Mouse (Mus musculus) kidney, adult 11 months (tissue): ENCODE results near the gene Cdh4.

Experiments used
- DNase-seq: peaks from one replicate; pipeline ENCODE4 v3.0.0; 2022

The Cdh4 gene

DNA sequence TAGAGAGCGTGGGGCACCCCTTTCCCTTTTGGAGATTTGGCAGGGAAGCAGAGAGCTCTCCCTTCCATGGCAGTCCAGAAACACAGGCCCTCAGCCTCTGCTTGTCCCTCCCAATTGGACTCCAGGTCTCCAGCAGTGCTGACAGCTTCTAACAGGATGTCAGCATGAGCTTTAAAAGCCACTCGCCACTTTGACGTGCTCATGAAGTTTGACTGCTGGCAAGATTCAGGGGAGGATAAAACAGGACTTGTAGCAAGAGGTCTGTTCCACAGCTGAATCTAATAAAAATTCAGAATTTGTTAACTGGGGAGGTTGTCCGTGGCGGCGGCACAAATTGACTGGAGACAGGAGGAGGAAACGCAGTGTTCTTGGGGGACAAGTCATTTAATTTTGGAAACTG, 358.8 kb downstream of the Cdh4 start:
- DNase-seq: no peak

DNA sequence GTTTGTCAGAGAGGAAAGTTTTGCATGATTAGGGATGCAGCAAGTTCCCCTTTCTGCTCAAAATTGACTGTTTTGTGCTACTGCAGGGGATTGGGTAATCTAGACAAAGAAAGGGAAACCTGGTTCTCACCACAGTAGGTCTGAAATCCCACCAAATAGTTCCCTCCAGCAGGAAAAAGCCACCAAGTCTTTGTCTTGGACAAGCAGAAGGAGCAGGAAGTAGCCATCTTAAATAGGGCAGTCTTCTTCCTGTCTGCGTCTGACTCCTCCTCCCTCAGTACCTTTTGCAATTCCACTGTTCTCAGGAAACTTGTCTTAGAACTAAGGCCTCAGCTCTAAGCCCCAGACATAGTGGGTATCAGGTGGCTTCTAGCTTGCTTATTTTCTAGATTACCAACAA, 360.2 kb downstream of the Cdh4 start:
- no peak for DNase-seq

DNA sequence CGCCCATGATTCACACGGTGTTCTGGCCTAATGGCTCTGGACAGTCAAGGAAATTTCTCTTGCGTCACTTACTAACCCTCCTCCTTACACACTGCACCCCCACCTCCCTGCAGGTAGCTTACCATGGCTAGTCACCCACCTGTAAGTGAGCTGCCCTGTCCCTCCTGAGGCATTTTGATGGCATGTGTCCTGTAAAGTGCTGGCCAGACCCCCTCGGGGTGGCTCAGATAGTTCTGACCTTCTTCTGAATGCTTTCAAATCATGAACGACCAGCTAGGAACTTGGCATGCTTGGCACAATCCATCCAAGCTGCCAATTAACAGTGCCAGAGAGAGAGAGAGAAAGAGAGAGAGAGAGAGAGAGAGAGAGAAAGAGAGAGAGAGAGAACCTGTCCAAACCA, 368.9 kb downstream of the Cdh4 start:
- DNase-seq: no peak

DNA sequence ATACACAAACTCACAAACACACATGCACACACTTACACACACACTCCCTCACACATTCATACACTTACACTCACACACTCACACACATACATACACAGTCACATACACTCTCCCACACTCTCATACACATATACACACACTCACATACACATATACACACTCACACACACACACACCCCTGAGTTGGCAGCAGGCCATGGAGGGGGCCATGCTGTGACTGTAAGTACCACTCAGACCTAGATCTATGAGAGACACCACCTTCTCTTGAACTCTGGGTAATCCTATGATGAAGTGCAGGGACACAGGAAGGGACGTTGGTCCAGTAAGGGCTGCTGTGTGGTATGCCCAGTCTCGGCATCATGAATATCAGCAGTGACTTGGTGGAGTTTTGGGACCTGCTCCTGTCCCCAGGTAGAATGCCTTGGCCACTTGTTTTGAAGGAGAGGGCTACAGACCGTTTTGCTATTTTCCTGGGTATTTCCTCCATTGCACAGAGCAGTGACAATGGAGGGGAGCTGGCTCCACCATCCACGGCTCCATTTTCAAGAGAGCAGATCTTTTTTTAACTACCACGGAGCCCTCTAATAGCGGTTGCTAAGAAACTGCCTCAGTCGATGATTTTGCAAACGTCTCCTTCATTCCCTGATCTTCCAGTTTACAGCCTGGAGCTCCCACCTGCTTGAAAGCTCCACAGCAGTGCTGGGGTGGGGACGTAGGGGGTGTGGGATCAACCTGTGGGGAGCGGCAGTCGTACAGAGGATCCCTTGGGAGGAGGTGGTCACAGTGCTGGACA, 371.0 kb downstream of the Cdh4 start:
- DNase-seq: no peak

DNA sequence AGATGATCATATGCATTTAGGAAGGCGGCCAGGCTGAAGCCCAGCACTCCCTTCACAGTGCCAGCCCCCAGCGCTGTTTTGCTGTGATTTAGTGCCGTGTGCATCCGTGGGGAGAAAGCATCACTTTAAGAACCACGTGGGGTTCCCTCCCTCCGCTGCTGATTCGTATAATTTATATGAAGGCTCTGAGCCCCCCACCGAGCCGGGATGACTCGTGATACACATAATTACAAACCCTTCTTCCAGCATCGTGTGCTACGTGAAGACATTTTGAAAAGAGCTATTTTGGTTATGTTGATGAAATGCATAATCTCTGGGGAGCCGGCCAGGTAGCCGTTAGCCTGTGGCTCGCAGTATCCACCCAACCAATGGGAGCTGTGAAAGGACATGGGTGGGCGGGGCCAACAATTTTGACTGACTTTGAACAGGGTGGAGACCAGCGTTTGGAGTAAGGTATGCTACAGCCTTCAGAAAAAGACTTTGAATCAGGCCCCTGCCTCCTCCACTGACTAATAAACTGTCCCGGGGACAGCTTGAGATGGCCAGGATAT, 382.6 kb downstream of the Cdh4 start:
- DNase-seq: no peak

- no peak for DNase-seq
These were observed 386.7 kb downstream of the Cdh4 start for GRCm38 (mm10) chr2:179828968-179829367.

- DNase-seq: no peak
These were observed 387.7 kb downstream of the Cdh4 start for GRCm38 (mm10) chr2:179829972-179830371.

DNA sequence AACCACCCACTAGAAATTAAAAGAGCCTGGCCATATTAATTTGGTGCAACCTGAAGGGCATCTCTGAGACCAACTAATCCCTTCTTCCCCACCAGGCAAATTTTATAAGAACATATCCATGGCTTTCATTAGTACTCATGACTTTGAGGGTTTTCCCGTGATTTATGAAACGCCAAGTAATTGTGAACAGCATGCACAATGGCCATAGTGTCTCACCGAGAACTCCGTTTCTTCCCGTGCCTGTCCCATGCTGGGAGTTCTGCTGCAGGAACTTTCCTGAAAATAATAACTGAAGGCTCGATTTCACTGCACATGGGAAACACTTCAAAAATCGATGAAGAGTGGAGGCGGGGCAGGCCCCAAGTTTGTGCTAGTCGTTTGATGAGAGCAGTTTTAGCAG, 392.7 kb downstream of the Cdh4 start:
- DNase-seq: no peak

GRCm38 (mm10) chr2:179835570-179835969, 393.3 kb downstream of the Cdh4 start:
- no peak for DNase-seq

DNA sequence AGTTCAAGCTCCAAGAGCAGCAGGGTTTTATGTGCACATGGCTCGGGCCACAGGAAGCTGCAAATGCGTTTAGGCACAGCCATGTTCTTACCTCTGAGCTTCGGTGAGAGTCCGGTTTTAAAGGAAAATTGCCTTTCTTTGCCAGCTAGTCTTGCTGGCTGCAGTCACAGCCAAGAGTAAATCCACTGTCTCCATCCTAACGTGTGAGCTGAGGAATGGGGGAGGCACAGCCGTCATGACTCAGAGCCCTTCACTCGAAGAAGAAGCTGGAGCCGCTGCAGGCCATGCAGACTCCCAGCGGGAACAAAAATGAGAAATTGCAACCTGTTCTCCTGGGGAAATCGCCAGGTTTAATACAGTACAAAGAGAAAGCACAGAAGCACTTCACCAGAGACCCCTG, 395.0 kb downstream of the Cdh4 start:
- DNase-seq: no peak

DNA sequence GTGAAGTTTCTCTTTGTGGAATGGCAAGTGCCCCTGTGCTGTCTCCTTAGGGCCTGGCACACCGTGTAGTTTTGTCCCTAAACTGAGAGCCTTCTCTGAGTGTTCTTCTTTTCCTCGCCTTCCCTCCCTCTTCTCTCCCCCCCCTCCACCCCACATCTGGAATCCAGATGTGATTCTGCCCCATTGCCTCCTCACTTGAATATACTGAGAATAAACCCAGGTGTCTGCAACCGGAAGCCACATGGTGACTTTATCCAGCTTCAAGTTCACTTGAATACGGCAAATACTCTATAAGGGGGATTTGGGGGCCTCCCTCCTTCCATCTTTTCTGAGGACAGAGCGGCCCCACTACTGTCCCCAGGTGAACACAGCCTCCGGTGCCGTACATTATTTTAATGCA, 395.8 kb downstream of the Cdh4 start:
- DNase-seq: no peak

- no peak for DNase-seq
These were observed 400.6 kb downstream of the Cdh4 start for GRCm38 (mm10) chr2:179842610-179843389.

DNA sequence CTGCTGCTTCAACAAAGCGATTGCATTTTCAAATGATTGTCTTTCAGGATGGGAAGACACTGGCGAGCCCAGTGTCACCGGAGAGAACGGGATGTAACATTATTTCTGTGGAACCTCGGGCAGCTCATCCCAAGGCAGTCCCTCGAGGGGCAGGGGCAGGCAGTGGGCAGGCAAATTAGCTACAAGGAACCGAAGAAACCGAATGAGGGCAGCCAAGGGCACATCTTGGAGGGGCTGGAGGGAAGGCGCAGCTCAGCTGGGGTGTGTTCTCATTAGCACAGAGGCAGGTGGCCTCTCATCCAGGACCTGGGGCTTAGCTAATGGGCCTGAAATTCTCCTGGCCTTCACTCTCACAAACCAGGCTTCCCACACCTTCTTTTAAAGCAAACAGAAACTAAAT, 407.5 kb downstream of the Cdh4 start:
- DNase-seq: no peak

- no peak for DNase-seq
These were observed 409.9 kb downstream of the Cdh4 start for GRCm38 (mm10) chr2:179852169-179852568.

DNA sequence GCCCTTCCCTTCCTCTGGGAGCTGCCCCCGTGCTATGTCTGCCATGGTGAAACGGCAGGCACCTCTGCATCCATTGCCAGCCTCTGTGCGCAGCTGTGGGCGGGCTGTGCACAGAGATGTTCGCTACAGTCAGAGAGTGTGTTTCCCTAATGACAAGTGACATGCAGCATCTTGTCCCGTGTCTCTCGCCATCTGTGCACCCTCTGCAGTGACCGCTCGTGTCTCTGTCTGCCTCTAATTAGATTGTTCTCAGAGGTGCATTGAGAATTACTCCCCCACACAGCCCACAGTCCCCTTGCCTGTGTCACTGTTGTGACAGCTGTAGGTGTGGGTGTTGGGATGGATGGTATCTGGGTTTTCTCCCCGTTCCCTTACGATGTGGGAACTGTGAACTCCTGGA, 410.6 kb downstream of the Cdh4 start:
- no peak for DNase-seq

DNA sequence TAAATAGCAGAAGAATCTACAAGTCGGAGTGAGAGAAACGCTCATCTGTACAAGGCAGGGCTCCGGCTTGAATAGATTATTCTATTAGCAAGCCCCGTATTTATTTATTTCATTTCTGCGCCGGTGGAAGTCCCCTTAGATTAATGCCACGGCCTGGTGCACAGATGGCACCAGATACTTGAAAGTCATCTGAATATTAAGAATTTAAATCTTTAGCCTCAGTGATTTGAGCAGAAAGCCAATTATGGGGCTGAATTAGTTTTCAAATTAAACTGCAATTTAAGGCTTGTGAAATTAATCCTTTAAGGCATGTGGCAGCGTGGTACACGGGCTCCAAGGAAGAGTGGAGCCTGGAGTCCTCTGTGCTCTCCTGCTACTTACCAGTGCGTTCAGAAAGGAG, 411.7 kb downstream of the Cdh4 start:
- no peak for DNase-seq

- no peak for DNase-seq
These were observed 414.9 kb downstream of the Cdh4 start for GRCm38 (mm10) chr2:179857086-179857485.

DNA sequence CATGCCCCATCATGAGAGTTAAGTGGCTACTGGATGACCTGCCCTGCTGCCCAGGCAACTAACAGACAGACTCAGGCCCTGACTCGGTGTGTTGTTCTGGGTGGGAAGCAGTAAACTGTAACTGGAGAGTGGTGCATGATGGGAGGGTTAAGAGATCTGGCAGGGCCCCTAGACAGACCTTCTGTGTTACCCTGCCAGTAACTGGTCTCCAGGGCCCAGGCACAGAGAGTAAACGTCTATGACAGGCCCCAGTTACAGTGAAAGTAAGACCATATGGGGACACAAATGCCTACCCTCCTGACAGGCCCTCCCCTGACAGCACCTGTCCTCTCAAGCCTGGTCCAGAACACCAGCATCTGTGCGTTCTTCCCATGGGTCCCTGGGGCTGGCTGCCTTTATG, 420.4 kb downstream of the Cdh4 start:
- DNase-seq: no peak

DNA sequence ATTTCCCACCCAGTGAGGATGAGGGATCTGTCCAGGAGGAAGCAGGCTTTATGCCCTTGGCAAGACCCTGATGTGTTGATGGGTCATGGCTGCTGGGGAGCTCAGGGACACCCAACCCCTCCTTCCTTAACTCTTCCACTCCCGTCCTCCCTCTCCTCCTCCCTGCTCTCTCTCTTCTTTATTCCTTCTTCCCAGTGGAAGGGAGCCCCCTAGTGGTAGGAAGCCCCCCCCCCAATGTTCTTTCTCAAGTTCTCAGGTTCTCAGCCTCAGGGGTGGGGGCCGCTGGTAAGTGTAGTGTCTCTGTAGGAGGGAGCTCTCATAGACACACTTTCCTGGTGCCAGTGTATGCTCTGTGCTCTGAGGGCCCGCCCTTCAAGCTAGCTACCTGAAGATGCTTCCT, 421.0 kb downstream of the Cdh4 start:
- no peak for DNase-seq

GRCm38 (mm10) chr2:179865097-179865496, 422.9 kb downstream of the Cdh4 start:
- DNase-seq: no peak

GRCm38 (mm10) chr2:179867669-179868068, 425.4 kb downstream of the Cdh4 start:
- no peak for DNase-seq

- no peak for DNase-seq
These were observed 427.6 kb downstream of the Cdh4 start for GRCm38 (mm10) chr2:179869871-179870270.

DNA sequence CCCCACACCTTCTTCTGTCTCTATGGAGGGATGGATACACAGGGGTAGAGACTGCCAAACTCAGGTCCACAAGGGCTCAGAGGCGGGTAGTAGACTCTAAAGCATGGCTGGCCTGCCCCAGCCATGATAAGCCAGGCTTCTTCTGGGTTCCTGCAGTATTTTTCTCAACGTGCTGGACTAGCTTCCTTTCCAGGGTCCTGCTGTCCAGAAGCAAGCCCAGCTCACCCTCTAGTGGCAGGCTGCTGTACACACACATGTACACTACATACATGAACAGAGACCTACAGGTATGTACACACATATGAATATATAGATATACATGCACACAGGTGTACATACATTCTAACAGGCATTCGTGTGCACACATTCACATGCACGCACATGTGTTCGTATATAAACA, 430.5 kb downstream of the Cdh4 start:
- peak; percentile 7 for DNase-seq

GRCm38 (mm10) chr2:179873315-179873714, 431.1 kb downstream of the Cdh4 start:
- DNase-seq: peak; percentile 69
